Mouse (Mus musculus) testis, postnatal 14 days (tissue): ENCODE measurements at regions not wholly inside any gene's neighbourhood (a gene's known extent, or its start where the extent isn't known, plus 50 kb on each side); places are given as distances from the start of the nearest gene placed in this dataset.

Experiments used
- DNase-seq: peaks from one replicate; pipeline ENCODE4 v3.0.0; 2021; ENCODE audit warnings: low spot score

GRCm38 (mm10) chr16:86806374-86806773 lies 547.6 kb upstream of the N6amt1 start:
- no peak for DNase-seq

GRCm38 (mm10) chr16:86776086-86776485 lies 577.9 kb upstream of the N6amt1 start:
- DNase-seq: no peak

GRCm38 (mm10) chr16:86772586-86772985 lies 581.4 kb upstream of the N6amt1 start:
- DNase-seq: no peak

- DNase-seq: no peak
Observed at GRCm38 (mm10) chr16:86768912-86769311, 585.1 kb upstream of the N6amt1 start.

- no peak for DNase-seq
Observed at GRCm38 (mm10) chr16:86768355-86768754, 585.6 kb upstream of the N6amt1 start.

GRCm38 (mm10) chr16:86765974-86766373 lies 588.0 kb upstream of the N6amt1 start:
- no peak for DNase-seq

GRCm38 (mm10) chr16:86741236-86741635 lies 612.7 kb upstream of the N6amt1 start:
- no peak for DNase-seq

GRCm38 (mm10) chr16:86718982-86719771 lies 634.8 kb upstream of the N6amt1 start:
- no peak for DNase-seq

GRCm38 (mm10) chr16:86718353-86718752 lies 635.6 kb upstream of the N6amt1 start:
- DNase-seq: no peak

- DNase-seq: no peak
Observed at GRCm38 (mm10) chr16:86701700-86702099, 652.3 kb upstream of the N6amt1 start.

- DNase-seq: peak; percentile 59
Observed at GRCm38 (mm10) chr16:86694497-86694896, 659.5 kb upstream of the N6amt1 start.

GRCm38 (mm10) chr16:86659154-86659553 lies 694.8 kb upstream of the N6amt1 start:
- no peak for DNase-seq

- no peak for DNase-seq
Observed at GRCm38 (mm10) chr16:86647316-86647715, 706.7 kb upstream of the N6amt1 start.

- no peak for DNase-seq
Observed at GRCm38 (mm10) chr16:86646753-86647152, 707.2 kb upstream of the N6amt1 start.

GRCm38 (mm10) chr16:86645436-86645835 lies 708.5 kb upstream of the N6amt1 start:
- no peak for DNase-seq

GRCm38 (mm10) chr16:86644912-86645312 lies 709.1 kb upstream of the N6amt1 start:
- DNase-seq: peak; percentile 21

- DNase-seq: no peak
Observed at GRCm38 (mm10) chr16:86604166-86604565, 702.5 kb upstream of the Adamts5 start.

GRCm38 (mm10) chr16:86594992-86595391 lies 693.4 kb upstream of the Adamts5 start:
- no peak for DNase-seq

- DNase-seq: no peak
Observed at GRCm38 (mm10) chr16:86586044-86586443, 684.4 kb upstream of the Adamts5 start.

GRCm38 (mm10) chr16:86578281-86578680 lies 676.7 kb upstream of the Adamts5 start:
- no peak for DNase-seq

- no peak for DNase-seq
Observed at GRCm38 (mm10) chr16:86547465-86548043, 645.9 kb upstream of the Adamts5 start.

GRCm38 (mm10) chr16:86546905-86547304 lies 645.3 kb upstream of the Adamts5 start:
- DNase-seq: no peak

- DNase-seq: no peak
Observed at GRCm38 (mm10) chr16:86544121-86544520, 642.5 kb upstream of the Adamts5 start.

- DNase-seq: no peak
Observed at GRCm38 (mm10) chr16:86536479-86536878, 634.9 kb upstream of the Adamts5 start.
